Mouse (Mus musculus) embryo, embryonic 11.5 days (tissue): ENCODE measurements at regions not wholly inside any gene's neighbourhood (a gene's known extent, or its start where the extent isn't known, plus 50 kb on each side); places are given as distances from the start of the nearest gene placed in this dataset.

Experiments used
- DNase-seq: peaks from one replicate; pipeline ENCODE4 v3.0.0-alpha.2; 2012; ENCODE audit warnings: low read depth, low spot score

- no peak for DNase-seq
Observed at GRCm38 (mm10) chrX:13014051-13014450, 57.2 kb upstream of the Usp9x start.

DNA sequence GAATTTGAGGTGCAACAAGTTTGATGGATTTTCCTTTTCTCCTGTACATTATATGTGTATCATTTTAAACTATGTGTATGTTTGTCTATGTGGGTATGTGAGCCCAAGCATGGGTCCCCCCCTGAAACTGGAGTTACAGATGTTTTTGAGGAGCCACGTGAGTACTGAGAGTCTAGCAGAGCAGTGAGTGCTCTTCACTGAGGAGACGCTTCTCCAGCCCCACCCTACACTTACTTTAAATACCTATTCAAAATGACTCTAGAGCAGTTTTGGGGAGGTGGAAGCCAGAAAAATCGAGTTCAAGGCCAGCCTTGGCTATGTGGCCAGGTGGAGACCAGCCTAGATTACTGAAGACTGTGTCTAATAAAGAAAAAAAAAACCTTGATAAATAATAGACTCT lies 58.2 kb upstream of the Usp9x start:
- no peak for DNase-seq

- DNase-seq = no peak
Observed at GRCm38 (mm10) chrX:12990777-12991176, 80.5 kb upstream of the Usp9x start.

GRCm38 (mm10) chrX:12977676-12978075 lies 93.6 kb upstream of the Usp9x start:
- no peak for DNase-seq

GRCm38 (mm10) chrX:12968979-12969746 lies 102.1 kb upstream of the Usp9x start:
- no peak for DNase-seq

DNA sequence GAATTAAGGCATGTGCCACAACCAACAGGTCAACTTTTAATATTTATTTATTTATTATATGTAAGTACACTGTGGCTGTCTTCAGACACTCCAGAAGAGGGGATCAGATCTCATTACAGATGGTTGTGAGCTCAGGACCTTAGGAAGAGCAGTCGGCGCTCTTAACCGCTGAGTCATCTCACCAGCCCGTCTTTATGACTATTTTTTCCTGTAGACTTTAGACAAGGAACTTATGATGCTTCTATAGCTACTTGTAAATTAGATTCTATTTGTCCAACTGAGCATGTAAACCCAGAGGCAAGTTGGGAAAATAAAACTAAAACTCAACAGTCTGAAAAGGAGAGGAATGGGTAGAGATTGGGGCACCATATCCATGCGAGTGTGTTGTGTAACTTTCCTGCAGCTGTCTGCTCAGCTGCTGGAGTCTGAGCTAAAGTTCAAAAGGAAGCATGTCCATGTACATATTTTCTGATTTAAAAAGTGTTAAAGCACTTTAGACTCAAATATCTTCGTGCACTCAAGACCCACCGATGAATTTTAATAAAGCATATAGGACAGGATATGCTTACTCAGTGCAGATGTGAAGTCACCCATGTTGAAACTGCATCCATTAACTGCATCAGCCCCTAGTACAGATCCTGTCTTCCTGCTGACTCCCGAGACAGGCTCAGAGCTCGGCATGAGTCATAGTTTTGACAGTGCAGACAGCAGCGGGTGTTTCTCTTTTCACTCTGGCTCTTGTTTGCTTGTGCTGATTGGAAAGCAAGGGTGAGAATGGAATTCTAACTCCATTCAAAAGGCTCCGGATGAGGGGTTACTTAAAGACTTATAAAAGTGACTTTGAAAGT lies 111.6 kb upstream of the Usp9x start:
- no peak for DNase-seq

GRCm38 (mm10) chrX:12958873-12959272 lies 112.4 kb upstream of the Usp9x start:
- DNase-seq = no peak

- DNase-seq = no peak
Observed at GRCm38 (mm10) chrX:12950928-12951660, 120.2 kb upstream of the Usp9x start.

DNA sequence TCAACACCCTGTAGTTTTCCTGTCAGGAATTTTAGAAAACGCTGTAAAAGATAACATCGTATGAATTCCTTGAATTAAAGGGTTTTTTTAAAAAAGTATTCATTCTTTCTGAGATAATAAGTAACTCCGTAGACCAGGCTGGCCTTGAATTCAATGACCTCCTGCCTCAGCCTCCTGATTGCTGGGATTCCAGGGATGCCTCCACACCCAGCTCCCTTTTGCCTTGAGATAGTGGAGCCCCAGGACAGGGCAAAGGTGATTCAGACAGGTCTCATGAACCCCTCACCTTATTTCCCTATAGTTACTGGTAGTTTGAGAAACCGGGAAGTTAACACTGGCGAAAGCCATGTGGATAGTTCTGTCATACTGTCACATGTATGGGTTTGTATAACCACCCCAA lies 128.8 kb upstream of the Usp9x start:
- no peak for DNase-seq

DNA sequence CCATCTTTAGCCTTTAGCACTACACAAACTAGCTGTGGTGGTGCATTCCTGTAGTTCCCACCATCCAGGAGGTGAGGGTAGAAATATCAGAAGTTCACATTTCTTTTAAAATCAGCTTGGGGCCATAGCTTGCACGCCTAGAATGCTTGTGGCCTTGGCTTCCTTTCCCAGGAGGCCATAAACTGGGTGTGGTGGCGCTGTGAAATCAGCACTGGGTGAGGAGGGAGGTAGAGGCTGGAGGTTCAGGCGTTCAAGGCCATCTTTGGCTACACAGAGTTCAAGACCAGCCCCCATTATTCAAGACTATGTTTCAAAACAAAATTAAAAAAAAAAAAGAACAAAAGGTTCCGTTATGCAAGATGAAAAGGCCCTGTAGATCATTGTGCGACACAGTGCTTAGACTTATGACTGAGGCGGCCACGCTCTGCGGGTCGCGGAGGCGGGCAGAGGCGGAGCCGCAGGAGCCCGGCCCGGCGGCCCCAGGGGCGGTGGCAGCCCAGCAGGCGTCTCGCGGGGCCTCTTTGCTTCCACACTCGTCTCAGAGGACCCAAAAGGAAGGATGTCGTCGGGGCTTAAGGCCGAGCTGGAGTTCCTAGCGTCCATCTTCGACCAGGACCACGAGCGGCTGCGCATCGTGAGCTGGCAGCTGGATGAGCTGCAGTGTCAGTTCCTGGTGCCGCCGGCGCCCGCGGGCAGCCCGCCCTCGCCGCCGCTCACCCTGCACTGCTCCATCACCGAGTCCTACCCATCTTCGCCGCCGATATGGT lies 134.7 kb upstream of the Usp9x start:
- no peak for DNase-seq

DNA sequence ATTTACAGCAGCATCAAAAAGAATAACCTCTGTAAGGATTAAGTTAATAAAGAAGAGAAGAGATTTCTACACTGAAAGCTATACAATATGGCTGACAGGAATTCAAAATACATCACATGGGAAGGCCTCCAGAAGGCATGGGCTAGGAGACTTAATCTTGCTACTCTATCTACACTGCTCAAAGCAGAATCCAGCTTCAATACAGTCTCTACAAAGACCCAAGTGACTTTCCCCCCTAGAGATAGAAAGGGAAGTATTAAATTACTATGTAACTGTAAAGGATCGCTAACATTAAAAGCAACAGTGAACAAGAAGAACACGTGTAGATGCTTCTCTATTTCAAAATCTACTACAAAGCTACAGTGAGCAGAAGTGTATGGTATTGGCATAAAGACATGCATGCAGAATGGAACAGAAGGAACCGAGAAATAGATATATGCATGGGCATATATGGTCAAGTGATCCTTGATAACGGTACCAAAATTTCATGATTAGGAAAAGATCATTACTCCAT lies 137.9 kb upstream of the Usp9x start:
- no peak for DNase-seq

GRCm38 (mm10) chrX:12930242-12930641 lies 141.1 kb upstream of the Usp9x start:
- no peak for DNase-seq

- DNase-seq = no peak
Observed at GRCm38 (mm10) chrX:12927797-12928589, 143.3 kb upstream of the Usp9x start.

DNA sequence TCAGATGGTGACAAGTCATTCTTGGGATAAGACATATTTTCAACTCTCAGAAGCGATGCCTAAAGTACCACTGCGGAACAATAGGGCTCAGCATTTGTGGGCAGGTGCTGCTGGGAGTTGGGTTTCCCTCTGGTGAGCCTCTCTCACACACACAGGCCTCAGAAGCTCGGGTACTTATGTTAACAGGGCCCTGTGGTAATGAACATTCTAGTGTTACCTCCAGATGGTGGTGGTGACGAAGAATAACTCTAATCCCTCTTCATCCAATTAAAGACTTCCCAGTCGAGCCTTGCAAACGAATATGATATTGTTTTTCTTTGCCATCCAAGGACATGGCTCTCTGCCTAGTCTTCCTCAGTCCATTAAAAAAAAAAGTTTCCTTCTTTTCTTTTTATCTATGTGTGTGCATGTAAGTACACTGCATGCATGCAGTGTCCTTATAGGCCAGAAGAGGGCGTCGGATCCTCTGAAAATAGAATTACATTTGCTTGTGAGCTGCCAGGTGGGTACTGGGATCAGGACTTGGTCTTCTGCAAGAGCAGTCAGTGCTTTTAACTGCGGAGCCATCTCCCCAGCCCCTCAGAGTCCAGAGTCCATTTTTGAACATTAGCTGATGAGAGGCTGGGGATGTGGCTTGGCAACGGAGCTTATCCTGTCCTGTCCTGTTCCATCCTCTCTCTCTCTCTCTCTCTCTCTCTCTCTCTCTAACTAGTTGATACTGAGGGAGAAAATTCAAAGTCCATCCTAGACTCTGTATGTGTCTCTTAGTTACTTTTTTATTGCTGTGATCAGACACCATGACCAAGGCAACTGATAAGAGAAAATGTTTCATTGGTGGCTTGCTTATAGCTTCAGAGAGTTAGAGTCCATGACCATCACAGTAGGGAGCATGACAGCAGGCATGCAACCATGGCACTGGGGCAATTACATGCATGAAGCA lies 146.3 kb upstream of the Usp9x start:
- no peak for DNase-seq

- DNase-seq = no peak
Observed at GRCm38 (mm10) chrX:12919576-12919975, 151.7 kb upstream of the Usp9x start.

GRCm38 (mm10) chrX:12917105-12917504 lies 154.2 kb upstream of the Usp9x start:
- no peak for DNase-seq

- no peak for DNase-seq
Observed at GRCm38 (mm10) chrX:12916684-12917083, 154.6 kb upstream of the Usp9x start.

- no peak for DNase-seq
Observed at GRCm38 (mm10) chrX:12900256-12900655, 138.4 kb upstream of the Med14 start.

- no peak for DNase-seq
Observed at GRCm38 (mm10) chrX:12891468-12891867, 129.6 kb upstream of the Med14 start.
